Mouse (Mus musculus) urinary bladder, postnatal 14 days (tissue): Measurements from ENCODE around the gene Gbx1.

Experiments
- DNase-seq: peaks from one replicate; pipeline ENCODE4 v3.0.0; 2021; ENCODE audit warnings: low spot score

Gene Gbx1

DNA sequence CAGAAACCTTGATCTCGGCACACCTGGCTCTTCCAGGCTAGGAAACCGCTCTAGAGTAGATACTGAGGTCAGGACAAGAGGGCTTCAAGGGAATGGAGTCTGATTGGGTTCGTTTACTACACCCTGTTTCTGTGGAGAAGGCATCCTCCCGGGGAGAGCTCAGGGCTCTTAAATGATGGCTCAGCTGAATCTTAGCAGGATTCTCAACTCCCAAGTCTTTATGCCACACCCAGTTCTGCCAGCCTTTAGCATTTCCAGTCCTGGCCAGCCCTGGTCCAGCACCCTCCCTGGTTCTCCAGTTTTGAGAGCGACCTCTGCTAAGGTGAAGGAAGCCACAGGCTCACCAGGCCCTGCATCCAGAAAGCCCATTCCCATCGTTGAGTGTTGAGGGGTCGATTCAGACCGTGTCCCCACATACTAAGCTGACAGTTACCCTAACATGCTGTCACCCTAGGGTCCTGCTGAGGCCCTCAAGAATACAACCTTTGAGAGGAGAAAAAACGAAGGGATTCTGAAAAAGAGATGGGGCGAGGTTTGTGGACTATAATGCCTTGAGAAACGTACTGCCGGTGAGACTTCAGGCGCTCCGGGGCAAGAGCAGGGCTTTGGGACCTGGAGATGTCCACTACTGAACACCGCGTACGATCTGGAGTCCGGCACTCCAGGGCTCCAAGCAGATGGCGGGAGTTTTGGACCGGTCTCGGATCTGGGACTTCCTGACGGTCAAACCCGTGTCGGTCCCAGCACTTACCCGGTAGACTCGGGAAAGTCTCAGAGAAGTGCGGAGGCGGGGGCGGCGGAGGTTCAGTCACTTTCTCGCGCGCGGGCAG lies 1.4 kb downstream of the Gbx1 start:
- no peak for DNase-seq

DNA sequence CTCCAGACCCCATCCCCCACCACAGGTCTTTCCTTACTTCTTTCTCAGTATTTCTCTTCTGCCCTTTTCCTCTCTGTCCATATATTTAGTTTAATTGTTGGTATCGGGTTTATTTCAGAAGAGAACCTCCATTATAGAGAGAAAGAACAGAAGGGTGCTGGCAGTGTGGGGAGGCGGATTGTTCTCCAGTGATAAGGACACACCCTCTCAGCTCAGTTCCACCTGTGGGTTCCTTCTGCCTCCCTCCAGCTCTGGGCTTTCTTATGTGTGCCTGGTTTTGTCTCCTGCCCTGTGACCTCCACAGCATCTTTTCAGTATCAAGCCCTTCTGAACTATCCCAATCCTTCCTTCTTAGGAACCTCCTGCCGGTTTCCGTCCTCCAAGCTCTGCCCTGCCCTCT lies 2.5 kb downstream of the Gbx1 start:
- no peak for DNase-seq

- DNase-seq: no peak
Measured at GRCm38 (mm10) chr5:24523806-24524205, 3.2 kb downstream of the Gbx1 start.

GRCm38 (mm10) chr5:24521366-24521765 lies 5.6 kb downstream of the Gbx1 start:
- peak; percentile 33 for DNase-seq

GRCm38 (mm10) chr5:24512271-24512670 lies 14.7 kb downstream of the Gbx1 start:
- peak; percentile 62 for DNase-seq

- peak; percentile 61 for DNase-seq
Measured at GRCm38 (mm10) chr5:24510635-24511034, 16.4 kb downstream of the Gbx1 start.

DNA sequence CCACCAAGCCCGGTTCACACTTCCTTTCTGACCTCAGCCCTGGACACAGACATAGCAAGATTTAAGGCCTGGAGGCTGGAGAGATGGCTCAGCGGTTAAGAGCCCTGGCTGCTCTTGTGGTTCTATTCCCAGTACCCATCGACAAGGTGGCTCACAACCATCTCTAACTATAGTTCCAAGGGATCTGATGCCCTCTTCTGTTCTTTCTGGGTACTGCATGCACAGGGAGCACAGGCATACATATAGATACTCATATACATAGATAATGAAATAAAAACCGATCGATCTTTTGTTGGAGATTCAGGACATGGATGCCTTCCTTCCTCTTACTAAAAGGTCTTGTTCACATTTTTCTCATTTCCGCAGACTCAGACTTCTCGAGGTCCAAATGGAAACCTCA lies 18.6 kb downstream of the Gbx1 start:
- no peak for DNase-seq

DNA sequence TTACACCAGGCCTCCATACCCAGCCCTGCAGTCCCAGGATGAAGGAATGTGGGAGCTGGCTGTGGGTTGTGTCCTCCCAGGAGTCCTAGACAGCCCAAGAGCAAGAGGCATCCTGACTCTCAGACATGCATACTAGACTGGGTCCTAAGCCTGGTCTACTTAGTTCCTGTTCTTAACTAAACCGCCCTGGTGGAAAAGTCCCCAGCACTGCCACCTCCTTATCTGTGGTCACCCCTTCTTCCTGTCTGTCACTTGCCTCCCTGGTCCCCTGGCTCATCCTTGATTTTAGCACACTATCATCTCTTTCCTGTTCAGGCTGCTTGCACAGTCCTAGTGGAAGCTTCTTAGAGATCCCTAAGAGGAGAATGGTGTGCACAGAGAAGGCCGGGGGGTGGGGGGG lies 21.5 kb downstream of the Gbx1 start:
- no peak for DNase-seq

- no peak for DNase-seq
Measured at GRCm38 (mm10) chr5:24502786-24503185, 24.2 kb downstream of the Gbx1 start.

DNA sequence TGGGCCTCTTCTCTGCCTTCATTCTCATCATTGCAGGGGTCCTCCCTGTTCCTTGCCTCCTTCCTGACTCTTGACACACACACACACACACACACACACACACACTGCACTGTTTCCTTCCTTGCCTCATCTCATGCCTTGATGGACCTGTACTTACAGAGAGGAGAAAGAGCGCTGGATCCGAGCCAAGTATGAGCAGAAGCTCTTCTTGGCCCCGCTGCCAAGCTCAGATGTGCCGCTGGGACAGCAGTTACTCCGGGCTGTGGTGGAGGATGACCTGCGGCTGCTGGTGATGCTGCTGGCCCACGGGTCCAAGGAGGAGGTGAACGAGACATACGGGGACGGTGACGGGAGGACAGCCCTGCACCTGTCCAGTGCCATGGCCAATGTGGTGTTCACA lies 26.2 kb downstream of the Gbx1 start:
- no peak for DNase-seq

- no peak for DNase-seq
Measured at GRCm38 (mm10) chr5:24499113-24499512, 27.9 kb downstream of the Gbx1 start.

DNA sequence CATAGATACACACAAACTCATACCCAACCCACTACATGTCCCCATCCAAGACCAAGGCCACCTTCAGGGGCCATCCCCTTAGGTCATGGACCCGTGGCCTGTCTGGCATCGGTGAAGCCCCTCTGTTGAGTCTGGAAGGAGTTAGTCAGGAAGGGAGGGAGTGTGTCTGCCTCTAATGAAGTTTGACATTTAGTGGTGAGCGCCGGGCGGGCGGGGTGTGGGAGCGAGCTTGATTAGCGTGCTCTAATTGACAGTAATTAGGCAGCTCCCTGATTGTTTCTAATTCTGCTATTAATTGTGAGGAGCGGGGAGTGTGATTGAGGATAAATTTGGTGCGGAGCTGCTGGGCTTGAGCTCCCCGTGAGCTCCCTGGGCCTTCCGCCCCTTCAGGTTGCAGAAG lies 29.5 kb downstream of the Gbx1 start:
- DNase-seq: no peak

DNA sequence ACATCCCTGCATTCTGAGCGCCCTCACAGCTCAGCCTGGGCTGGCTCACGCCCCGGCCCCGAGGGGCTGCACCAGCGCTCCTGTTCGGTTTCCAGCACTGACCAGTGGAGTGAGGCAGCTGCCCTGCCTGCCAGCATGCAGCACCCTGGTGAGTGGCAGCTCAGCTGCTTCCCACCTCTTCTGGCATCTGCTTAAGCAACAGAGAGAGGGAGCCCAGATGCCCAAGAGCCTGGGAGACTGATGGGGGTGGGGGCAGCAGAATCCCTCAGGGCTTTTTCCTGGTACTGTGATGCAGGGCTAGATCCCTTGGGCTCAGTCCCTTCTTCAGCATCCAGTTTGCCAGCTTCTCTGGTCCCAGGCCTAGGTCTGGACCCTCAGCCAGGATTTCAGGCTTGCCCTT lies 30.2 kb downstream of the Gbx1 start:
- no peak for DNase-seq

DNA sequence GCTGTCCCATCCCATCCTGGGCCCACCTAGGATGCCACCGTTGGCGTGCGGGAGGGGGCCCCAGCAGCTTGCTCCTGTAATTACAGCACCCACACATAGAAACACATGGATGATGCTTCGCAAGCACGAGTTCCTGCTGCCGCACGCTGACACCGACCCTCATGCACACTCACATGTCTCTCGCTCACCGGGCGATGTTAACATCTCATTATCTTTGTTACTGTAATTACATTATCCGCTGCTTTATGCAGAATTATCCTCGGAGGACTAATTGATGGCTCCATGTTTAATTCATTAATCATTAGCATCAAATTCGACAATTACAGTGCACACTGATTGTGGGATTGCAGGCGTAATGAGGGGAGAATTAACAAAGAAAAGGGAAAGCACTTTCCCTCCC lies 32.0 kb downstream of the Gbx1 start:
- no peak for DNase-seq

GRCm38 (mm10) chr5:24492546-24493285 lies 34.3 kb downstream of the Gbx1 start:
- DNase-seq: no peak

DNA sequence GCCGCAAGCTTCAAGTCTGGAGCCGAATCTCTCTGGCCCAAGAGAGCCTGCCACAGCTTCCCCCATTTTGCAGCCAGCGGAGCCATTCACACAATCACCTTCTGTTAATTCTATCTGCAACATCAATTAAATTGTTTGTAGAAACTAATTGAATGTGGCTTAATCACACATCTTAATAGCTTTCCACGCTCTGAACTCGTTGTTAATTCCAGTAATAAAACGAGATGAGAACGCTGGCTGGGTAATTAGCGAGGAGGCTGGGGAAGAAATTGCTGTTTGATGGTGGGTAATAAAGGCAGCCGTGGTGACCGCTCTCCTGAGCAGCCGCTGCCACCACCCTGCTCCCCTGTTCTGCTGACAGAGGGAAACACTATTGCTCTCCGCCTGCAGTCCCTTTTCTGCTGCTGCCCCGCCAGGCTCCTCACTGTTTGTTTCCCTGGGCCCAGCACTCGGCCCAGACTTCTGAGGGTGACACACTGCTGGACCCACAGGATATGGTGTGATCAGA lies 36.5 kb downstream of the Gbx1 start:
- no peak for DNase-seq

- DNase-seq: no peak
Measured at GRCm38 (mm10) chr5:24486738-24487137, 40.3 kb downstream of the Gbx1 start.

- DNase-seq: peak; percentile 89
Measured at GRCm38 (mm10) chr5:24486097-24486496, 40.9 kb downstream of the Gbx1 start.

- no peak for DNase-seq
Measured at GRCm38 (mm10) chr5:24484963-24485362, 42.0 kb downstream of the Gbx1 start.

DNA sequence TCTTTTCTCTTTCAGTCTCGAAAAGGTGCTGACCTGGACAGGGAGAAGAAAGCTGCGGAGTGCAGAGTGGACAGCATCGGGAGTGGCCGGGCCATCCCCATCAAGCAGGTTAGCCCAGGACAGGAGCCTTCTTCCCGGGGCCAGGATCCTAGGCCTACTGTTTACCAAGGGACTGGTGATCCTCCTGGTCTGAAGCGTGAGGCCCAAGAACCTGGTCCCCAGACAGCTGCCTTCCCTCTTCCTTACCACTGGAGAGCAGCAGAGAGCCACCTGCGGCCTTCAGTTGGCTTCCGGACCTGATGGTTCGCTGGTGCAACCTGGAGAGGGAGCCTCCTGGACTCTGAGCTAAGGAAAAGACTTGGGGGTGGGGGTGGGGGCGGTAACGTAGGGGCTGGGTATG lies 43.7 kb downstream of the Gbx1 start:
- DNase-seq: peak; percentile 72

GRCm38 (mm10) chr5:24482247-24483079 lies 44.5 kb downstream of the Gbx1 start:
- DNase-seq: no peak

- peak; percentile 73 for DNase-seq
Measured at GRCm38 (mm10) chr5:24481647-24482046, 45.4 kb downstream of the Gbx1 start.
